Mouse (Mus musculus): ENCODE results near the gene Ddx31. TPM values are rescaled to one million over a fixed set of nuclear protein-coding genes. Genes with fewer than 3 reads are reported as not detected.

The Ddx31 gene
- polyA plus RNA-seq, 1 experiment from 2014 or later = 16.9 TPM

- Histone ChIP-seq H3K36me3 (peaks cover 54% of the 10 kb centered on the region), H3K9ac (replicated peaks) (no peak overlapping the region), H3K4me2 (replicated peaks) (no peak overlapping the region), H3K27ac (no peak overlapping the region), H3K9me3 (no peaks in the 10 kb centered on the region), H3K4me1 (replicated peaks) (peaks cover 46% of the 10 kb centered on the region), H3K27me3 (no peaks in the 10 kb centered on the region), H3K4me3 (replicated peaks) (no peak overlapping the region)
- ATAC-seq = no peak
- WGBS = 93% methylated on average over 3 of the region's 3 CpGs
Observed at GRCm38 (mm10) chr2:28881275-28881674, 41.1 kb downstream of the Ddx31 start.

GRCm38 (mm10) chr2:28882047-28882446 lies 41.8 kb downstream of the Ddx31 start:
- Histone ChIP-seq H3K27me3 (no peaks in the 10 kb centered on the region), H3K9me3 (no peaks in the 10 kb centered on the region), H3K27ac (no peak overlapping the region), H3K4me1 (replicated peaks) (peaks cover 50% of the 10 kb centered on the region), H3K4me2 (replicated peaks) (no peak overlapping the region), H3K9ac (replicated peaks) (no peak overlapping the region), H3K4me3 (replicated peaks) (no peak overlapping the region), H3K36me3 (peaks cover 49% of the 10 kb centered on the region)
- ATAC-seq = no peak
- WGBS = 93% methylated on average over 3 of the region's 3 CpGs

DNA sequence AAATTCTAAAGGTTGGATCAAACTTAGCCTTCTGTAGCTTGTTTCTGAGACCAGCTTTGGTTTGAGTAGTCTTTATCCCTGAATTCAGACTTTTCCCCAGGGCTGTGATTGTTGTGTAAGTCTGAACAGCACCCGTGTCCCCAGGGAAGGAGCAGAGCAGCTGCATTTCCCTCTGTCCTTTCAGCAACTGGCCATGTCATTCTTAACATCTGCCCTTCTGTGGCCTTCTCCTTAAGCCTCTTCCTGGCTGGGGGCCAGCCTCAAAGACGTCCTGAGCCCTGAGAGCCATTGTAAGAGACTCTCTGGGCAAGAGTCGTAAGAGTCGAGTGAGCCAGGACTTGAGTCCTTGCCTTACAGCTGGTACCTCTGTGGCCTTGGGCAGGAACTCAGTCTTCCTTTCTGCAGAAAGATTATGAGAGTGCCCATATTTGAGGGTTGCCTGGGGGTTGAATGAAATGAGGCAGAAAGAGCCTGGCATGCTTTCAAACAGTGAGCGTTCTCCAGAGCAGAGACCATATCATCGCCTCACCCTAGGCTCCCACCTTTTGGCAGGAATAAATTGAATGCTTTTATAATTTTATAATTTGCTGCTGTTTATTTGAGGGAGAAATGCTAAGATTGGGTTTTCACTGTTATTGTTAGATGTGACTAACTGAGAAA lies 42.8 kb downstream of the Ddx31 start:
- H3K4me1 ChIP-seq (replicated peaks) = peaks cover 51% of the 10 kb centered on the region
- H3K9me3 ChIP-seq = no peaks in the 10 kb centered on the region
- 42% methylated on average over 6 of the region's 6 CpGs for WGBS
- ATAC-seq = 0 out of 2 replicates have a peak, but pooled peaks have one; percentile 37
- no peak overlapping the region for H3K9ac ChIP-seq (replicated peaks)
- peak overlapping the region; percentile 75 for H3K27ac ChIP-seq
- peaks cover 47% of the 10 kb centered on the region for H3K36me3 ChIP-seq
- no peak overlapping the region for H3K4me3 ChIP-seq (replicated peaks)
- H3K4me2 ChIP-seq (replicated peaks) = no peak overlapping the region
- H3K27me3 ChIP-seq = no peaks in the 10 kb centered on the region

GRCm38 (mm10) chr2:28884914-28885313 lies 44.7 kb downstream of the Ddx31 start:
- peaks cover 59% of the 10 kb centered on the region for H3K4me1 ChIP-seq (replicated peaks)
- 42% methylated on average over 4 of the region's 4 CpGs for WGBS
- H3K27ac ChIP-seq = no peak overlapping the region
- no peak; the same call in 1 of the 2 replicates for ATAC-seq
- H3K9me3 ChIP-seq = no peaks in the 10 kb centered on the region
- no peak overlapping the region for H3K4me3 ChIP-seq (replicated peaks)
- H3K4me2 ChIP-seq (replicated peaks) = no peak overlapping the region
- H3K36me3 ChIP-seq = peaks cover 53% of the 10 kb centered on the region
- no peaks in the 10 kb centered on the region for H3K27me3 ChIP-seq
- no peak overlapping the region for H3K9ac ChIP-seq (replicated peaks)

DNA sequence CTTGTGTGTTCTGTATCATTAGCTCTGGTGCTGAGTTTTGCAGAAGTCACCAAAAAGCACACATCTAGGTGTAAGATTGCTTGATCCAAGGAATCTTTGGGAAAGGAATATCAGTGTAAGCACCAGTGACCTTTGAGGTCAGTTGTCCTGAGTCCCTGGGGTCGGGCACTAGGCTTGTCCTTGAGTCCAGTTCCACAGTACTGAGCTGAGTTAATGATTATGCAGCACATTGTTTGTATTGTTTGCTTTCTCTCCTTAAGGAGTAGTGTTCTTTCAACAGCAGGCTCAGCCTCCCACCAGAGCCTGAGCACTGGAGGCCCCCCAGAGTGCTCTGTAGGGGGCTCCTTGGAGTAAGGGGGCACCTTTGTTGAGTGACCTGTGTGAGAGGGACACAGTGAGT lies 52.6 kb downstream of the Ddx31 start:
- Histone ChIP-seq H3K27ac (no peak overlapping the region), H3K4me3 (replicated peaks) (no peak overlapping the region), H3K4me2 (replicated peaks) (no peak overlapping the region), H3K27me3 (peaks cover 47% of the 10 kb centered on the region), H3K36me3 (peaks cover 42% of the 10 kb centered on the region), H3K4me1 (replicated peaks) (peaks cover 32% of the 10 kb centered on the region), H3K9ac (replicated peaks) (no peak overlapping the region), H3K9me3 (no peaks in the 10 kb centered on the region)
- no peak for ATAC-seq
- 3% methylated on average over 1 of the region's 1 CpGs for WGBS

DNA sequence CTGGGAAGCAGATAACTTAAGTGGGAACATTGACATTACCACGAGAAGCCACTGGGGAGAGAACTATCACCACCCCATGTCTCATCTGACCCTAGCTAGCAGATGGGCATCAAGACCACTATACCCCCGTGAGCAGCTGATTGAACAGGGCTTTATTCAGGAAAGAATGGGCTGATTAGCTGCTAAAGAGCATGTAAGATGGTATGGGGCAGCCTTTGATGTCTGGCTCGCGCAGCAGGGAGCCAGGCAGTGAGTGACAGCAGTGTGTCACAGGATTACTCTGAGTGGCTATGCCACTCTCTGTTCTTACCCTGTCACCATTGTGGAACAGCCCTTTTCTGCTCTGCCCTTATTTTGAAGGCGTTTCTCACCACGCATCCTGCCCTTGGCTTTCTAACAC lies 53.3 kb downstream of the Ddx31 start:
- Histone ChIP-seq H3K9me3 (no peaks in the 10 kb centered on the region), H3K4me2 (replicated peaks) (no peak overlapping the region; the same call in 1 of the 2 replicates), H3K4me1 (replicated peaks) (peaks cover 32% of the 10 kb centered on the region), H3K27me3 (peaks cover 53% of the 10 kb centered on the region), H3K4me3 (replicated peaks) (no peak overlapping the region), H3K36me3 (peaks cover 38% of the 10 kb centered on the region), H3K27ac (peak overlapping the region; percentile 27; the same call in 1 of the 2 replicates), H3K9ac (replicated peaks) (no peak overlapping the region)
- 14% methylated on average over 6 of the region's 6 CpGs for WGBS
- peak; percentile 82 for ATAC-seq

DNA sequence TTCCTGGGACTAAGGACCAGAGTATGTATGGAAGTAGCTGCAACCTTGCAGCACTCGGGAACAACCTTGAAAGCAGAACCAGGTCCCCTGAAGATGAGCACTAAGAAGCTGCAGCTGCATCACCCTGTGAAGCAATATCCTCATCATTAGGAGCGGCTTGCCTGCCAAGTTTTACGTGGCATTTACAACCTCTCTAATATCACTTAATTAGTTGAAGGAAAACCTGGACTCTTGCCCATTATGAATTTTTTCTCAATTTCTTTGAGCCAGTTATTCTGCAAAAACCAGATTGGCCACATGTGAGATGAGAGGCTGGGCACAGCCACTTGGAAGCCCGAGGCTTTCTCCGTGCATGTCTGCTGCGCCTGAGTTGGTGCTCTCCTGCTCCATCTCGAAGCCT lies 55.7 kb downstream of the Ddx31 start:
- H3K4me1 ChIP-seq (replicated peaks) = peaks cover 24% of the 10 kb centered on the region
- WGBS = 90% methylated on average over 7 of the region's 7 CpGs
- H3K9me3 ChIP-seq = no peaks in the 10 kb centered on the region
- peaks cover 36% of the 10 kb centered on the region for H3K36me3 ChIP-seq
- H3K9ac ChIP-seq (replicated peaks) = no peak overlapping the region
- H3K4me2 ChIP-seq (replicated peaks) = no peak overlapping the region
- H3K4me3 ChIP-seq (replicated peaks) = no peak overlapping the region
- H3K27ac ChIP-seq = no peak overlapping the region
- ATAC-seq = no peak
- peaks cover 69% of the 10 kb centered on the region for H3K27me3 ChIP-seq

DNA sequence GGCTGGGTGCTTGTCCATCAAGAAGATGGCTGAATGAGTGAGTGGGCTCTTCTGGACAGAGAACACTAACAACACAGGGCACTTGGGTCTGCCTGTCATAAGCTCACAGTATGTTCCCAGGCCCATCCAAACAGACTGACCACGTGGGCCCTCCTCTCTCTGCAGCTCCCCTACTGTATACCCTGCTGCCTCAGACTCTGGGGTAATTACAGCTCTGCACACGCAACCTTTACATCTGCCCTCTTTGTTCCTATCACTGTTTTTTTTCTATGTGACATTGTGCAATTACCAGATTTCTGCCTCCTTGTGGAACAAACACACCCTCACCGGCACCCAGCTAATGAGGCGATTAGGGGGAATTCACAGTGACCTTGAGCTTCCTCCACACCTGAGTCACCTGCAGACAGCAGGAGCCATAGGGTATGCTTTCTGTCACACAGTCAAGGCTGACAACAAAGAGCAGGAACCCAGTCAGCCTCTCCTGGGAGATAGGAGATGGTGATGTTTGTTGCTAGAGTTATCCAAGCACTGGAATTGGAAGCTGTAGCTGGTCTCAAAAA lies 57.2 kb downstream of the Ddx31 start:
- no peak overlapping the region for H3K27ac ChIP-seq
- no peak for ATAC-seq
- peaks cover 38% of the 10 kb centered on the region for H3K36me3 ChIP-seq
- no peak overlapping the region for H3K4me2 ChIP-seq (replicated peaks)
- peaks cover 73% of the 10 kb centered on the region for H3K27me3 ChIP-seq
- H3K9ac ChIP-seq (replicated peaks) = no peak overlapping the region
- H3K4me3 ChIP-seq (replicated peaks) = no peak overlapping the region
- WGBS = 72% methylated on average over 4 of the region's 4 CpGs
- H3K9me3 ChIP-seq = no peaks in the 10 kb centered on the region
- H3K4me1 ChIP-seq (replicated peaks) = peaks cover 24% of the 10 kb centered on the region

DNA sequence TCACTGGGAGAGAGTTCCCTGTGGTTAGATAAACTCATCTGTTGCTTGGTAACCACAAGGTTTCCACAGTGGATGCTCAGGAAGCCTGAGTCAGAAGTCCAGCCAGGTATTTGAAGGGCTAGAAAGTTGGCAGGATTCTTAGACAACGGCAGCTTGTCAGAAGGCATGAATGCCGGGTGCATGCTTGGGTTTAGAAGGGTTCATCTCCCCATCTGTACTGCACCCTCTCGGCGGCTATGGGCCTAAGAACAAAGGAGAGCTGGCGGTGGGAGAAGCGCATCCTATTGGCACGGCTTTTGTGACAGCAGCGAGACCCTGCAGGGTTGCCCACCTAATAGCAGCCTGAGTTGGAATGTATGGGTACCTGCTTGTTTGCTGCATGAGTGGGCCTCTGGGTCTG lies 62.1 kb downstream of the Ddx31 start:
- H3K4me3 ChIP-seq (replicated peaks) = no peak overlapping the region
- peaks cover 29% of the 10 kb centered on the region for H3K4me1 ChIP-seq (replicated peaks)
- no peaks in the 10 kb centered on the region for H3K9me3 ChIP-seq
- H3K36me3 ChIP-seq = peaks cover 39% of the 10 kb centered on the region
- no peak for ATAC-seq
- H3K9ac ChIP-seq (replicated peaks) = no peak overlapping the region
- H3K4me2 ChIP-seq (replicated peaks) = no peak overlapping the region
- H3K27ac ChIP-seq = no peak overlapping the region
- WGBS = 81% methylated on average over 8 of the region's 8 CpGs
- H3K27me3 ChIP-seq = peaks cover 92% of the 10 kb centered on the region

DNA sequence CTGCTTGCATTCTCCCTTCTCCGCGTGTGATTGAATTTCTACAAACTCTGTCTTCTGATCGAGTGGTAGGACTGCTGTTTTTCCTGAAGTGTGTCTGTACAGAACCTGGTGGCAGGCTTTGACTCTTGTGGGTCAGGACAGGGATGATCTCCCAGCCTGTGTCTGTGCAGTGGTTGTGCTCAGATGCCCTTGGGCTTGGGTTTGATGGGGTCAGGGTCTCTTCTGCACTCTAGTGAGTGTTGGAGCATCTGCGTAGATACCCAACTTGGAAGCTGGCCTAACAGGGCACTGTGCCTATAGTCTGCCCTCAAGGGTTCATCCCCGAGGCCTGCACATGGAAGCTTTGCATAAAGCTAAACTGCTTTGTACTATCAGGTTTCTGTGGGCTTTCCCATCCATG lies 63.7 kb downstream of the Ddx31 start:
- Histone ChIP-seq H3K9me3 (no peaks in the 10 kb centered on the region), H3K27ac (no peak overlapping the region), H3K27me3 (peaks cover 96% of the 10 kb centered on the region), H3K4me3 (replicated peaks) (no peak overlapping the region), H3K36me3 (peaks cover 33% of the 10 kb centered on the region), H3K4me1 (replicated peaks) (peaks cover 44% of the 10 kb centered on the region), H3K4me2 (replicated peaks) (no peak overlapping the region), H3K9ac (replicated peaks) (no peak overlapping the region)
- no peak for ATAC-seq
- WGBS = 76% methylated on average over 5 of the region's 5 CpGs

- Histone ChIP-seq H3K4me3 (replicated peaks) (no peak overlapping the region), H3K9me3 (no peaks in the 10 kb centered on the region), H3K4me2 (replicated peaks) (no peak overlapping the region), H3K4me1 (replicated peaks) (peaks cover 53% of the 10 kb centered on the region), H3K27ac (no peak overlapping the region), H3K9ac (replicated peaks) (no peak overlapping the region), H3K27me3 (peaks cover 97% of the 10 kb centered on the region), H3K36me3 (peaks cover 34% of the 10 kb centered on the region)
- 62% methylated on average over 9 of the region's 9 CpGs for WGBS
- no peak for ATAC-seq
Observed at GRCm38 (mm10) chr2:28904786-28905185, 64.6 kb downstream of the Ddx31 start.

GRCm38 (mm10) chr2:28905561-28905960 lies 65.4 kb downstream of the Ddx31 start:
- Histone ChIP-seq H3K4me1 (replicated peaks) (peaks cover 58% of the 10 kb centered on the region), H3K36me3 (peaks cover 27% of the 10 kb centered on the region), H3K9me3 (no peaks in the 10 kb centered on the region), H3K9ac (replicated peaks) (no peak overlapping the region), H3K4me2 (replicated peaks) (no peak overlapping the region), H3K27ac (0 out of 2 replicates have a peak overlapping the region, but pooled peaks have one; percentile 62), H3K4me3 (replicated peaks) (no peak overlapping the region), H3K27me3 (peaks cover 97% of the 10 kb centered on the region)
- 27% methylated on average over 4 of the region's 4 CpGs for WGBS
- no peak for ATAC-seq

Measured in midbrain, embryonic 13.5 days (tissue).